Comparison of ENCODE assay signal across 11 mouse cellular contexts in the genomic region with DNA sequence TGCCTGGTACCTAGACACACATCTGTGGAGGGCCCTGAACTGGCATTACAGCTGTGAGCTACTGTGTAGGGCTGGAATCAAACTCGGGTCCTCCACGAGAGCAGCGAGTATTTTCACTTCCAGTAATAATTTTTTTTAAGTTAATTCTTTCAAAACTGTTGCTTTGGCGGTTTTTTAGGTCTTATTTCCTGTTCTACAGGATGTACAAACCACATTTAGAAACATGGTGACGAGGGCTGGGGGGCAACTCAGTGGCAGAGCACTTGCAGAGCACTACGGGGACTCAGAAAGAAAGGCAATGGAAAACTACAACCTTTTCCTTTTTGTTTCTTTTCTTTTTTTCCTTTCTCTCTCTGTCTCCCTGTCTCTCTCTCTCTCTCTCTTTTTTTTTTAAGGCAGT. TPM values are rescaled to one million over a fixed set of nuclear protein-coding genes. Genes with fewer than 3 reads are reported as not detected.
A peak's percentile ranks its signal among the peaks of the same experiment; 100 is the strongest.
DNase-seq lines count a peak whose midpoint lies in the region; ATAC-seq lines count a peak whose summit lies in the region.
"Had no signal": no experiment of that assay in that cellular context is flagged by ENCODE, and none has a peak within 500 bp of the region (broad histone marks: within the 10 kb centered on the region; RNA-seq: fewer than 3 reads in every experiment).

No protein-coding gene starts in this region.

- DNase-seq in heart, adult 11 months: peak; percentile 86
- no peak for DNase-seq in heart, postnatal 14 days
- peak; percentile 50 for DNase-seq in A20 (ENCODE audit: low read depth, low spot score)
- DNase-seq in natural killer cell, adult 2 months (ENCODE audit: low spot score in 2 of 2): peak; percentile 65 to 67
- DNase-seq in adrenal gland, postnatal 4 days (ENCODE audit: low spot score in 2 of 2): no peak
- DNase-seq in forebrain, embryonic 10.5 days (ENCODE audit: extremely low spot score, low spot score): no peak
- no peak for DNase-seq in gastrocnemius, postnatal 10 days
- DNase-seq: left cerebral cortex, postnatal 4 days had no signal

- H3K27ac ChIP-seq in forebrain, embryonic 10.5 days: no peak overlapping the region
- H3K27ac ChIP-seq: hindbrain, embryonic 10.5 days; midbrain, embryonic 10.5 days had no signal

- H3K4me1 ChIP-seq in forebrain, embryonic 10.5 days: peaks cover 48% of the 10 kb centered on the region

- WGBS in forebrain, embryonic 10.5 days: 91% methylated on average over 6 of the region's 6 CpGs

- H3K4me3 ChIP-seq in forebrain, embryonic 10.5 days: no peak overlapping the region
- H3K4me3 ChIP-seq: hindbrain, embryonic 10.5 days; midbrain, embryonic 10.5 days had no signal

- intact Hi-C loops in heart, postnatal 14 days (cut with DNase I): no loop called here

- H3K27me3 ChIP-seq in forebrain, embryonic 10.5 days (ENCODE audit: poor library complexity, severe bottlenecking): no peaks in the 10 kb centered on the region

- peaks cover 8% of the 10 kb centered on the region for H3K36me3 ChIP-seq in forebrain, embryonic 10.5 days (replicated peaks)

- no peaks in the 10 kb centered on the region for H3K9me3 ChIP-seq in forebrain, embryonic 10.5 days
- H3K9me3 ChIP-seq: hindbrain, embryonic 10.5 days; midbrain, embryonic 10.5 days had no signal

- ATAC-seq in hematopoietic stem cell, adult 5-6 weeks (replicated peaks in 1 of 2; ENCODE audit: insufficient read depth in 1 of 2, low FRiP score in 2 of 2, low TSS enrichment in 1 of 2, low read depth in 1 of 2, poor library complexity in 2 of 2, severe bottlenecking in 2 of 2): peak; percentile 59 to 67

RNA-seq across cellular contexts. Expression of gene Ankrd11, which starts 7.9 kb away (rescaled TPM):
- 10 to 100 TPM; 75.3 to 80.8 TPM for total RNA-seq in heart, postnatal 14 days (2021)
- total RNA-seq in hematopoietic stem cell, adult 5-6 weeks (2017): 99.2 and 109 TPM in 2 replicates
- total RNA-seq in adrenal gland, postnatal 4 days (2021): 100 to 1,000 TPM; 132 TPM
- polyA plus RNA-seq in forebrain, embryonic 10.5 days (2016; fragmentation: Nextera tagmentation; extraction: Ambion mirVana): 33.4 and 33.8 TPM in 2 replicates
- 10 to 100 TPM; 52.0 to 65.8 TPM for total RNA-seq in gastrocnemius, postnatal 10 days (2021)

RNA-seq across cellular contexts. Expression of gene Spg7, which starts 28.6 kb away (rescaled TPM):
- total RNA-seq in heart, postnatal 14 days (2021): 10 to 100 TPM; 75.5 to 76.9 TPM
- total RNA-seq in hematopoietic stem cell, adult 5-6 weeks (2017): 68.5 and 76.3 TPM in 2 replicates
- total RNA-seq in adrenal gland, postnatal 4 days (2021): 10 to 100 TPM; 67.6 to 72.6 TPM
- polyA plus RNA-seq in forebrain, embryonic 10.5 days (2016; fragmentation: Nextera tagmentation; extraction: Ambion mirVana): 53.9 and 56.8 TPM in 2 replicates
- total RNA-seq in gastrocnemius, postnatal 10 days (2021): 10 to 100 TPM; 49.6 to 56.8 TPM

Comparison
In these comparisons a context has a peak if more than half of its experiments do, and no peak if none do; other contexts are left out.
1. DNase-seq: peak in heart, adult 11 months (single experiment), A20 (single experiment) and natural killer cell, adult 2 months (2 of 2); none in heart, postnatal 14 days (0 of 2), adrenal gland, postnatal 4 days (0 of 2), forebrain, embryonic 10.5 days (single experiment) and gastrocnemius, postnatal 10 days (single experiment).